Mouse (Mus musculus): ENCODE data around the gene Glis1.

Gene Glis1

GRCm38 (mm10) chr4:107453141-107453984 is 19.0 kb downstream of the Glis1 start:
- DNase-seq, result peak; percentile 94

- no peak for DNase-seq
Measured at GRCm38 (mm10) chr4:107457602-107458001, 23.2 kb downstream of the Glis1 start.

GRCm38 (mm10) chr4:107458907-107459306 is 24.5 kb downstream of the Glis1 start:
- no peak for DNase-seq

DNA sequence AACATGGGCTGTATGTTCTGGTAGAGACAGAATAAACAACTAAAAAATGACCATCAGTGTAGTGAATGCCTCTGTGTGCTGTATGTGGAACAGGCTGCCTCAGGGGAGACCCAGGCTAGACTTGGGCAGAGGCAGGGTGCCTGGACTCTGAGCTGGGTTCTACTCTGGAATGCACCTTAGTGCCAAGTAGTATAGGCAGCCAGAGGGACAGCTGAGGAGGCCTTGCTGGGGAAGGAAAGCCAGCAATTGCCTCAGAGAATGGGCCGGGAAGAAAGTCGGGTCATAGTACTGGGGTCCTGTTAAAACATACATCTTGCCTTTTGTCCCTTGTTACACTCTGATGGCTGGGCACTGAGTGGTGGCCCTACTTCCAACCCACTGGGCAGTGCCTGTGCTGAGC is 25.1 kb downstream of the Glis1 start:
- no peak for DNase-seq

DNA sequence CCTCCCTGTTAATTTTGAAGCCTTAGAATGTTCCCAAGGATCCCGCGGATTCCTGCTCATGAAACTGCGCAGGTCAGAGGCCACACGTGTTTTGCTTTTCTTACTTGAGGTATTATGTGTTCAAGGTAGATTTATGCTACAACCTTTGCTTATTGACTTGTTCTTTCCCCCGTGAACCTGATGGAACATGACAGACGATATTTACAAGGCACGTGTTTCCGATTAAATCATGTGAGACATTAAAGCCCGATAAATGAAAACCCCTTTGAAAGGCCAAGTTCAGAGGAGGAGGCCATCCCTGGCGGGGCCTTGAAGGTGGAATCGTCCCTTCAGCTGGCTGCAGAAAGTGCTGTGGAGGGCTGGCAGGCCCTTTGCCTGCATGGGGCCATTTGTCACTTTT is 26.1 kb downstream of the Glis1 start:
- DNase-seq, result no peak

DNA sequence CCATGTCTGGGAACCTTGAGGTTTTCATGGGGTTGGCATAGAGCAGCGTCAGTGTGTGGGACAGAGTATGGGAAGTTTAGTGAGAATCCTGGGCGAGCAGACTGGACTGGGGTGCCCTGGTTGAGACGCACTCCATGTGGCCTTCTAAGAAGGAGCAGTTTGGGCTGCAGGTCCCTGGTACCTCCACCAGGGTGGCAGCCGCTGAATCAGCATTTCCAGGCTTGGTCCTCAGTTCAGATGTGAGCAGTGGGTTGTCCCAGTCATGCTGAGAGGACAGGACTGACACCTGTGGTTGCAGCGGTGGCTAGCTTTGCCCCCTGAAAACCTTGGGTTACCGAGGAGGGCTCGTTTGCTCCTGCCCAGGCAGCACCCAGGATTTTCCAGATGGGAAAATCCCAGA is 33.4 kb downstream of the Glis1 start:
- DNase-seq, result no peak

DNA sequence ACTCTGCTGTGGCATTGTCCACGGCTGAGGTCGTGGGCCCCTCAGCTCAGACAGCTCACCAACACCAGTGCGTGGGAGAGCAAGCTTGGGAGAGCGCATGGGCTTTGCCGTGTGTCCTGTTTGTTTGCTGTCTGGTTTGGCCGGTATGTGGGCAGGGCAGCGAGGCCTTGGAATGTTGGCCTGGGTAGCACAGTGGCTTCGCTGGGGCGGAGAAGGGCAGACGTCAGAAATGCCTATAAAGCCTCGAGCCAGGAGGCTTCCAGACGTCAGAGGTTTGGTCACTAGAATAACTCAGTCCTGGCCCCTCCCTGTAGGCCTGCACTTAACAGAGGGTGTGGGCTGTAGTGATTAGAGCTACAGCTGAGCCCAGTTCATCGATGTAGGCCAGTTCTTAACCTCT is 33.9 kb downstream of the Glis1 start:
- no peak for DNase-seq

DNA sequence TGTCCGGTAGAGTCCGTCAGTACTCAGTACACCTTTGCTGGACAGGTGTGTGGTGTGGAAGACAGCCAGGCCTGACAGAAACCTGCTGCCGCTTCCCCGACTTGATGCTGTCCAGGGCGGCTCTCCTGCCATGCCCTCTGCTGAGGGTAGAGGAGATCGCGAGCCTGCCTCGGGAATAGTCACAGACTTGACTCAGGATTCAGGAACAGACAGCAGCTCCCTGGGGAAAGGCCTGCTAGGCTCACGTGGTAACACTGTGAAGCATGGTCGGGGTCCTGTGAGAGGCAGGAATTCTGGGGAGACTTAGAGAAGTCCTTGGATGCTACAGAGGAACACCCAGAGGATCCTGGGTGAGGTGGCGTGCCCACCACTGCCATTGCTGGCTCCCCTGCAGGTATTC is 34.4 kb downstream of the Glis1 start:
- DNase-seq, result no peak

- no peak for DNase-seq
Measured at GRCm38 (mm10) chr4:107476266-107476665, 41.9 kb downstream of the Glis1 start.

GRCm38 (mm10) chr4:107479015-107479414 is 44.6 kb downstream of the Glis1 start:
- DNase-seq, result no peak

DNA sequence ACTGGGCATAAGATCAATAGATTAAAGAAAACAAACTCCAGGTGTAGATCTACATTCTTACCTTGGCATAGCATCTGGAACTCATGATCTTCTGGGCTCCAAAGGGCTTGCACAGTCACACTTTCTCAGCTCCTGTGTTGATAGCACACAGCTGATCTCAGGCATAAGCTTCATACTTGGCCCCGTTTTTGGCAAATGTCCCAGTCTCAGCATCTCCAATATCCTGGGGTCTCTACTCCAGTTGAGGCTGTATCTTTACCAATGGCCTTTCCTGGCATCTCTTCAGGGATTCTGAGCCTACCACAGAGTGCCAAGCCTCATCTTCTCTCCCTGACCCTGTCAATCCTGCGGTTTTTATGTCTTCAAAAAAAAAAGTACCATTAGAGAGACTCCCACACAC is 48.1 kb downstream of the Glis1 start:
- DNase-seq, result no peak

DNA sequence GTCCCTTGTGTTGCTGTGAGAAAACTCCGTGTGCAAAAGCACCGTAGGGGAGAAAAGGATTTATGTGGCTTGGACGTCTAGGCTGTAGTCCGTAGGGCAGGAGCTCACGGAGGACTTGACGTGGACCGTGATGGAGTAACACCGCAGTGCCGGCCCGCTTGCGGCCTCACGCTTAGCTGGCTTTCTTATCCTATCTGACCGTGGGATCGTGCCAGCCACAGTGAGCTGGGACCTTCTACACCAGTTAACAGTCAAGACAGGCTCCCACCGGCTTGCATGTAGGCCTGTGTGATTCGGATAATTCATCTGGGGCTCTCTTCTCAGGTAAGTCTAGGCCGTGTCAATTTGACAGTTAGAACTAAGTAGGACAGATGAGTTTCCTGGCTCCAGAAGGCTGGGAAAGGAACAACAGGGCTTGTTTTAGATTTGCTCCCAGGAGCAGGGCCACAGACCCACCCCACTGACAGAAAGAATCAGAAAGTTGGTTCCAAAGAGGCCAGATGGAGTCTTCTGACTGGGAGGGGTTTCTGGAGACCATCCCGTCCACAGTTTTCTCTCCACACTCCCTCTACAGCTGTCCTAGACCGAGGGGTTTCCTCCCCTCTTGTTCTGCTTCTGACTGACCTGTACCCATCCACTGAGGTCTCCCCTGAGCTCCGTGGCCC is 49.3 kb downstream of the Glis1 start:
- DNase-seq, result no peak

DNA sequence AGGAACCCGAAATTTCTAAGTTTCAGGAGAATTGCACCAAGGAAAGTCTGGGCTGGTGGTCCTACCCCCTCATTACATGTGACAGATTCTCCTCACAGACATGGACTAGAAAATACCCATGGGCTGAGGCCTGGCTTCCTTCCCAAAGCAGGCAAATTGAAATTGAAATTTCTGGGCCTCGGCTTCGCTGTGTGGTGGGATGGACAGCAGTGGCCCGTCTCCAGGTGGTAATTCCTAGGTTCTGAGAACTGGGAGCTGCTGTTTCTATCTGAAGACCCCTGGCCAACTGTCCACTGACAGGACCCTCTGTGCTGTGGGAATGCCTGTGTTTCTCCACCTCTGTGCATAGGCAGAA is 49.8 kb downstream of the Glis1 start:
- DNase-seq, result no peak

GRCm38 (mm10) chr4:107485903-107486302 is 51.5 kb downstream of the Glis1 start:
- no peak for DNase-seq

DNA sequence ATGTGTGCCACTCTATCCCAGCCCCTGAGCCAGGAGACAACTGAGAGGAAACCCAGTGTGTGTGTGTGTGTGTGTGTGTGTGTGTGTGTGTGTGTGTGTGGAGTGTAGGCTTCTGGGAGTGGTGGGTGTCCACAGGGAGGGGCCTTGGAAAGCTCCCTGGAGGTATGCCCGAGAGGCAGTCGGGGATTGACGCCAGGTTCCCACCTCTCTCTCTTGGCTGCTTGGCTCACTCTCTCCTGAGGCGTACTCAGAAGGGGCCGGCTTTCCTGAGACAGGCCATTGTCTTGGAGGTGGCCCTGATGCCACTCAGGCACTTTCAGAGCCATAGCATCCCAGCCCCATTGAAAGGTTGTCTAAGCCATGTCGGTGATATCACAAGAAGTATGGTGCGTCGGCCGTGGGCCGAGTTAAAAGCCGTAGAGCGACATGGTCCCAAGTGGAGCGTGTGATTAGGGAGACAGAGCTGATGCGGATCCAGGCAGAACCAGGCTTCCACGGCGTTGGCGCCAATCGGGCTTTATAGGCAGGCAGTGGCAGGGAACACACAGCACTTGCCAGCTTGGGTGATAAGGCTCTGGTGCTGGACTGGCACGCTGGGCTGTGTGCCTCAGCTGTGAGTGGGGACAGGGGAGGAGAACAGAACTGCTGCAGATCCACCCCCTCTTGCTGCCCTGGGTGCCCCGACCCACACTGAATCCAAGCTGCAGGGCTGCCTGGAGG is 54.9 kb downstream of the Glis1 start:
- peak; percentile 95 for DNase-seq

DNA sequence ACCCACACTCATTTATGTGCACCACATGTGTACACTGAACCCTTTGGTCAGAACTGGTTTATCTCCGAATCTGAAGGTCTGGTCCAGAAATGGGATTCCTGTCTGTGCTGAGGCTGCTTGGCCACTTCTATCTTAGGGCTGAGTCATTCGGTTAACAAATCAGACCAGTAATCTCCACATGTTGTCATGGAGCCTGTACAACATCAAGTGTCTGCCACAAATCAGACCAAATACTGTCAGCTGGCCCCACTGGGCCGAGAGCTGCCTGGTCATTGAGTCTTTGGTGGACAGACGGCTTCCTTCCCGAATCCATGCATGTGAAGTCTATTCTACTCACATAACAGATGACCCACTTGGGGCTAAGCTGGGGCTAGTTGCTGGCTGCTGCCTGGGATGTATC is 58.6 kb downstream of the Glis1 start:
- DNase-seq, result no peak

DNA sequence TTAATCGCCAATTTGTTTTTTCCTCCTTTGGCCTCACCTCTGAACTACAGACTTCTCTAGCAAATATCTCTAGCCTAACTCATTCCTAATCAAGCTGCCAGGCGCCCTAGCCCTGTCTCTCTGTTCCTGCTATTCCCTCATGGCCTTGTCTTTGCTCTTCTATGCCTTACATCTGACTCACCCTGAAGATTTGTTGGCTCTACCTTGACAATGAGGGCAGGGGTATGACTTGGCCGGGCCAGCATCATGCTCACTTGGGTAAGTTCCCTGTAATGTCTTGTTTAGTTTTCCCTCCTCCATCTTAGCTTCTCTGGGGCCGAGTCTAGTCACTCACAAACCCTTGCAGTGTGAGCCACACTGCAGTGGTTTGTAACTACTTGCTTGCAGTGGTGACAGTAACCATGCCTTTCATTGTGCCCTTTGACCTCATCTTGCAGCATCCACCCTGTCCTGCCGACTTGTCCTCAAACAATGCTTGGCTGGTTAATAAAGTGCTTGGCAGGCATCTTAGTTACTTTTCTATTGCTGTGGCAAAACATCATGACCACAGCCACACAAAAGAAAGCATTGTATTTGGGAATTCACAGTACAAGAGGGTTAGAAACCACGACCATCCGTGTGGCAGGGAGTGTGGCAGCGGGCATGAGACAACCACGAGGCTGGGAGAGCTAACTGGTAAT is 61.5 kb downstream of the Glis1 start:
- DNase-seq, result no peak

DNA sequence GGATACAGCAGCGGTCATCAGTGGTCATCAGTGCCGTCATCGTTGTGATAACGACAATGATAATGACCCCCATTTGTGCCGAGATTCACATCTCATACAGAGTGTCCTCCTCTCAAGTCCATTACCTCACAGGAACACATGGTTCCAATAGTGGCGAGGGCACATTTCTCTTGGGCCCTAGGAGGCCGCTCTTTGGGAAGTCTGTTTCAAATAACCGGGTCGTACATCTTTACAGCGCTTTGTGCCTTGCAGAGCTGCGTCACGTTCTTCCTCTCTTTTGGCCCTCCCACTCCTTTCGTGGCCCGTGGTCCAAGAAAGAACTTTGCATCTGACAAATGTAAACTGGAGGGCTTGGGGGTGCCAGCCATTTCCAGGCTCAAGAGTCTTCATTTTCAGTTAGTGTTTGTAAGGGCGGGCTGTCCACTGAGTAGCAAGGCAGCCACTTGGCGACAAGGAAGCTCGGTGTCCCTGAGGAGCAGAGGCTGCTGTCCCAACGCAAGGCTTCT is 63.1 kb downstream of the Glis1 start:
- no peak for DNase-seq

DNA sequence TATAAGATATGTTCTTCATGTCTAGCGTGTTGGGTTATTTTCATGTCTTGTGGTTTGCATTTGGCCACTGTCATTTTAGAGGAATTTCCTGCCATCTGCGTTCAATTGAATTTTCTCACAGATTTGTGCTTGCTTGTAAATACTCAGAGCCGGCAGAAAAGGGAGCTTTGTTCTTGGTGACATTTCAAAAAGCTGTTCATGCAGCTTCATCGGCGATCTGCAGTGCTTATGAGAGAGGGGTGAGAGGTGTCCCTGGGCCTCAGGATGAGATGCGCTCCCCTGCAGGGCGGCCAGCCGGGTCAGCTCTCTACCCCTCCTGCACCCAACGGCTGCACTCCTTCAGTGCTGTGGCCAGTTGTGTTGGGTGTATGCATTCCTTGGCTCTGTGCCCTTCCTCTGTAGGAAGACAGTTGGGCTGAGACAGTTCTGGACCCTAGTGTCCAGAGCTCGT is 68.2 kb downstream of the Glis1 start:
- no peak for DNase-seq

GRCm38 (mm10) chr4:107514981-107515380 is 80.6 kb downstream of the Glis1 start:
- peak; percentile 86 for DNase-seq

- peak; percentile 76 for DNase-seq
Measured at GRCm38 (mm10) chr4:107515626-107516025, 81.2 kb downstream of the Glis1 start.

DNA sequence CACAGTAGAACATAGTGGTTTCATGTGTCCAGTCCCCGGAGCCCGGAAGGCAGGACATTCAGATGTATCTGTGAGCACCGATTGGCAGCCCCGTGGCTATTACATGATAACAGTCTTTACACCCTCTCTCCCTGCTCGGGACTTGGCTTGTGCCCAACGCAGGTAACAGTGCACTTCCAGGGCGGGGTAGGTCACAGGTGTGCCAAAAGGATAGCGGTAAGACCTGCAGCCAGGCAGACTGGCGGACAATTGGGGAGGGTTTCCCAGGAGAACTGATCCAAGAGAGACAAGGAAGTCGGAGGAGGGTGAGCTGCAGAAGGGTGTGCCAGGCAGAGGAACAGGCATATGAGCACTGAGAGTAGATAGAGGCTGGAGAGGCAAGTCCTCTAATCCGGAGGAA is 84.4 kb downstream of the Glis1 start:
- DNase-seq, result peak; percentile 83

- peak; percentile 76 for DNase-seq
Measured at GRCm38 (mm10) chr4:107520071-107520470, 85.7 kb downstream of the Glis1 start.

All from heart, adult 11 months (tissue).